10 mouse cellular contexts compared by ENCODE assay signal in genomic region chr10:105500482-105500881, GRCm38 (mm10).
DNase-seq lines count a peak whose midpoint lies in the region; ATAC-seq lines count a peak whose summit lies in the region.
"Had no signal": no experiment of that assay in that cellular context is flagged by ENCODE, and none has a peak within 500 bp of the region (broad histone marks: within the 10 kb centered on the region; RNA-seq: fewer than 3 reads in every experiment).

No protein-coding gene starts in this region.

- no peak overlapping the region for H3K4me2 ChIP-seq in midbrain, embryonic 16.5 days (ENCODE audit: low read length)

- H3K9ac ChIP-seq in midbrain, embryonic 16.5 days (ENCODE audit: low read depth, low read length) = no peak overlapping the region

- no peak for ATAC-seq in midbrain, embryonic 16.5 days
- ATAC-seq: Patski had no signal

- peak overlapping the region; percentile 42 for H3K27ac ChIP-seq in brown adipose tissue, adult 24 weeks (replicated peaks; ENCODE audit: low read depth, low read length)
- no peak overlapping the region for H3K27ac ChIP-seq in hindbrain, embryonic 10.5 days
- H3K27ac ChIP-seq in midbrain, embryonic 16.5 days (ENCODE audit: low read length) = no peak overlapping the region

- no peaks in the 10 kb centered on the region for H3K36me3 ChIP-seq in hindbrain, embryonic 10.5 days
- H3K36me3 ChIP-seq in midbrain, embryonic 16.5 days (ENCODE audit: control insufficient read depth, insufficient read depth, low read length) = no peaks in the 10 kb centered on the region

- DNase-seq in heart, adult 8-10 months (ENCODE audit: low spot score) = peak; percentile 57
- peak; percentile 14 for DNase-seq in kidney, postnatal 10 days
- DNase-seq in lung, postnatal 14 days = peak; percentile 25
- DNase-seq in hindbrain, embryonic 10.5 days (ENCODE audit: low spot score) = no peak
- no peak for DNase-seq in layer of hippocampus, postnatal 10 days (ENCODE audit: low spot score in 2 of 2)
- DNase-seq: thymus, adult 2 months had no signal

- H3K9me3 ChIP-seq in hindbrain, embryonic 10.5 days = no peaks in the 10 kb centered on the region
- H3K9me3 ChIP-seq in midbrain, embryonic 16.5 days (replicated peaks; ENCODE audit: control insufficient read depth, low read length, poor library complexity, severe bottlenecking) = no peaks in the 10 kb centered on the region

- H3K4me1 ChIP-seq in brown adipose tissue, adult 24 weeks (ENCODE audit: control insufficient read depth, insufficient read depth, insufficient read length, low read length) = peaks cover 10% of the 10 kb centered on the region; the same call in 1 of the 2 replicates
- peaks cover 6% of the 10 kb centered on the region for H3K4me1 ChIP-seq in hindbrain, embryonic 10.5 days (replicated peaks)
- no peaks in the 10 kb centered on the region for H3K4me1 ChIP-seq in midbrain, embryonic 16.5 days (ENCODE audit: control insufficient read depth, insufficient read depth, low read length)

- H3K4me3 ChIP-seq in brown adipose tissue, adult 24 weeks (ENCODE audit: insufficient read depth, low read depth, low read length) = no peak overlapping the region
- no peak overlapping the region for H3K4me3 ChIP-seq in hindbrain, embryonic 10.5 days
- H3K4me3 ChIP-seq in midbrain, embryonic 16.5 days (ENCODE audit: low read depth, low read length) = no peak overlapping the region
- H3K4me3 ChIP-seq: myocyte had no signal

- 84% methylated on average over 4 of the region's 4 CpGs for WGBS in hindbrain, embryonic 10.5 days
- WGBS in midbrain, embryonic 16.5 days = 77% methylated on average over 4 of the region's 4 CpGs

- H3K27me3 ChIP-seq in hindbrain, embryonic 10.5 days (ENCODE audit: insufficient read depth, poor library complexity, severe bottlenecking) = no peaks in the 10 kb centered on the region
- no peaks in the 10 kb centered on the region for H3K27me3 ChIP-seq in midbrain, embryonic 16.5 days (ENCODE audit: control insufficient read depth, insufficient read depth, low read depth, low read length)
- H3K27me3 ChIP-seq: Patski had no signal

Comparison
In these comparisons a context has a peak if more than half of its experiments do, and no peak if none do; other contexts are left out.
1. DNase-seq: peak in heart, adult 8-10 months (single experiment), kidney, postnatal 10 days (single experiment) and lung, postnatal 14 days (single experiment); none in hindbrain, embryonic 10.5 days (single experiment) and layer of hippocampus, postnatal 10 days (0 of 2).